Mouse (Mus musculus): ENCODE measurements around the gene Scp2. TPM values are rescaled to one million over a fixed set of nuclear protein-coding genes. Genes with fewer than 3 reads are reported as not detected.

Scp2 gene
- total and polyA plus RNA-seq, 2 experiments from 2014 or later = 142 to 239 TPM

DNA sequence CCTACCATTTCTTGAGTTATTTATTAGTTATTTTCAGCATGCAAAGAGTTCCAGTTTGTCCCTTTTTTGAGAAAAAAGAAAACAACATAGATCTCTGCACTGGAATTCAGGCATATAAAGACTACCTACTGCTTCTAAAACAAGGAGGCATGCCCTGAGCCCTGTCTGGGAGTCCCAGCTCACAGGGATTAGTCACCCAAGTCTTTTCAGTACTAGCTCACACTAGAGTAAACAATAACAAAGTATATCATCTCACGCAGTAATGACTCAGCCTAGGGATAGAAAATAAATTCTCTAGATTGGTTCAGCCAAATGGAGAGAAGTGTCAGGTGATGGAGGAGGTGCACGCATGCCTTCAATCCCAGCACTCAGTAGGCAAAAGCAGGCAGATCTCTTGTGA is 34.1 kb downstream of the Scp2 start:
- TF ChIP-seq CTCF (IDR thresholded peaks at IDR 0.05; ENCODE audit: low read depth) = no peak
- Histone ChIP-seq H3K9me3 (ENCODE audit: low read length) (no peaks in the 10 kb centered on the region), H3K4me1 (ENCODE audit: insufficient read depth, low read length) (no peaks in the 10 kb centered on the region), H3K4me3 (ENCODE audit: low read length) (no peak overlapping the region), H3K27ac (no peak overlapping the region), H3K9ac (replicated peaks; ENCODE audit: low read length) (no peak overlapping the region), H3K4me2 (ENCODE audit: low read depth, low read length) (no peak overlapping the region), H3K27me3 (ENCODE audit: insufficient read depth, low read length) (no peaks in the 10 kb centered on the region), H3K36me3 (ENCODE audit: insufficient read depth, low read length) (no peaks in the 10 kb centered on the region)
- DNase-seq (ENCODE audit: low spot score) (no peak), ATAC-seq (no peak)
- 87% methylated on average over 2 of the region's 2 CpGs for WGBS

DNA sequence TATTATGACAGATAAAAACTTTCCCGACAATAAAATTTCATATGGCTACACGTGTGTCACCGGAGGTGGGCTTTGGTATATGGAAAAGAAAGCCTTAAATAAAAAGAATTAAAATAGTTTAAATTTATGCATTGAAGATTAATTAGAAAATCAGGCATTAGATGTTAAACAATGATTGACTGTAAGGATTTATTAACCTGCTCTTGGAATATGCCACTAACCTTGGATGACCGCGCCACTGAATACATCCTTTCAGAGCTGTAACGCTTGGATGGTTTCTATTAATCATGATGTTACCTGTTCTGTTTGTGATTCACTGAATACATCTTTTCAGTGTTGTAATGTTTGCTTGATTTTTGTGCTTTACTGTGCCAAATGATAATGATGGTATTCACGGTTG is 35.1 kb downstream of the Scp2 start:
- Histone ChIP-seq H3K9me3 (ENCODE audit: low read length) (no peaks in the 10 kb centered on the region), H3K4me3 (ENCODE audit: low read length) (no peak overlapping the region), H3K4me1 (ENCODE audit: insufficient read depth, low read length) (no peaks in the 10 kb centered on the region), H3K9ac (replicated peaks; ENCODE audit: low read length) (no peak overlapping the region), H3K36me3 (ENCODE audit: insufficient read depth, low read length) (no peaks in the 10 kb centered on the region), H3K27me3 (ENCODE audit: insufficient read depth, low read length) (no peaks in the 10 kb centered on the region), H3K4me2 (ENCODE audit: low read depth, low read length) (no peak overlapping the region), H3K27ac (no peak overlapping the region)
- no peak for TF ChIP-seq CTCF (IDR thresholded peaks at IDR 0.05; ENCODE audit: low read depth)
- 95% methylated on average over 7 of the region's 7 CpGs for WGBS
- ATAC-seq = no peak
- DNase-seq (ENCODE audit: low spot score) = no peak

- Histone ChIP-seq H3K4me1 (ENCODE audit: insufficient read depth, low read length) (no peaks in the 10 kb centered on the region), H3K9ac (replicated peaks; ENCODE audit: low read length) (no peak within 1 kb of the TSS), H3K4me3 (ENCODE audit: low read length) (no peak within 1 kb of the TSS), H3K27ac (no peak within 1 kb of the TSS), H3K4me2 (ENCODE audit: low read depth, low read length) (no peak within 1 kb of the TSS), H3K9me3 (ENCODE audit: low read length) (no peaks in the 10 kb centered on the region), H3K36me3 (ENCODE audit: insufficient read depth, low read length) (no peaks in the 10 kb centered on the region), H3K27me3 (ENCODE audit: insufficient read depth, low read length) (no peaks in the 10 kb centered on the region)
- no peak for DNase-seq (ENCODE audit: low spot score)
- TF ChIP-seq CTCF (IDR thresholded peaks at IDR 0.05; ENCODE audit: low read depth) = no peak
- WGBS = 93% methylated on average over 4 of the region's 4 CpGs
- ATAC-seq = no peak
Measured at GRCm38 (mm10) chr4:108096345-108096744, 48.5 kb downstream of the Scp2 start, which contains the start of gene Podn. Gene Podn, minus strand, starts transcription at chr4:108096445.

GRCm38 (mm10) chr4:108092741-108093397 is 51.9 kb downstream of the Scp2 start:
- no peaks in the 10 kb centered on the region for H3K9me3 ChIP-seq (ENCODE audit: low read length)
- ATAC-seq (no peak), DNase-seq (ENCODE audit: low spot score) (no peak)
- H3K4me3 ChIP-seq (ENCODE audit: low read length) = no peak overlapping the region
- WGBS = 74% methylated on average over 6 of the region's 6 CpGs
- H3K4me1 ChIP-seq (ENCODE audit: insufficient read depth, low read length) = no peaks in the 10 kb centered on the region
- no peak for TF ChIP-seq CTCF (IDR thresholded peaks at IDR 0.05; ENCODE audit: low read depth)
- no peaks in the 10 kb centered on the region for H3K27me3 ChIP-seq (ENCODE audit: insufficient read depth, low read length)
- no peak overlapping the region for H3K9ac ChIP-seq (replicated peaks; ENCODE audit: low read length)
- H3K4me2 ChIP-seq (ENCODE audit: low read depth, low read length) = no peak overlapping the region
- H3K36me3 ChIP-seq (ENCODE audit: insufficient read depth, low read length) = no peaks in the 10 kb centered on the region
- H3K27ac ChIP-seq = no peak overlapping the region

GRCm38 (mm10) chr4:108083993-108084392 is 60.8 kb downstream of the Scp2 start:
- Histone ChIP-seq H3K4me2 (ENCODE audit: low read depth, low read length) (no peak overlapping the region), H3K4me3 (ENCODE audit: low read length) (no peak overlapping the region), H3K27me3 (ENCODE audit: insufficient read depth, low read length) (no peaks in the 10 kb centered on the region), H3K36me3 (ENCODE audit: insufficient read depth, low read length) (no peaks in the 10 kb centered on the region), H3K9ac (replicated peaks; ENCODE audit: low read length) (no peak overlapping the region), H3K9me3 (ENCODE audit: low read length) (no peaks in the 10 kb centered on the region), H3K27ac (no peak overlapping the region), H3K4me1 (ENCODE audit: insufficient read depth, low read length) (no peaks in the 10 kb centered on the region)
- 94% methylated on average over 2 of the region's 2 CpGs for WGBS
- TF ChIP-seq CTCF (IDR thresholded peaks at IDR 0.05; ENCODE audit: low read depth) = no peak
- DNase-seq (ENCODE audit: low spot score) (no peak), ATAC-seq (no peak)

GRCm38 (mm10) chr4:108083032-108083735 is 61.6 kb downstream of the Scp2 start:
- DNase-seq (ENCODE audit: low spot score) (no peak), ATAC-seq (no peak)
- no peak overlapping the region for H3K9ac ChIP-seq (replicated peaks; ENCODE audit: low read length)
- no peak overlapping the region for H3K27ac ChIP-seq
- 76% methylated on average over 6 of the region's 6 CpGs for WGBS
- H3K36me3 ChIP-seq (ENCODE audit: insufficient read depth, low read length) = no peaks in the 10 kb centered on the region
- no peaks in the 10 kb centered on the region for H3K4me1 ChIP-seq (ENCODE audit: insufficient read depth, low read length)
- H3K27me3 ChIP-seq (ENCODE audit: insufficient read depth, low read length) = no peaks in the 10 kb centered on the region
- H3K4me2 ChIP-seq (ENCODE audit: low read depth, low read length) = no peak overlapping the region
- H3K4me3 ChIP-seq (ENCODE audit: low read length) = no peak overlapping the region
- no peak for TF ChIP-seq CTCF (IDR thresholded peaks at IDR 0.05; ENCODE audit: low read depth)
- no peaks in the 10 kb centered on the region for H3K9me3 ChIP-seq (ENCODE audit: low read length)

DNA sequence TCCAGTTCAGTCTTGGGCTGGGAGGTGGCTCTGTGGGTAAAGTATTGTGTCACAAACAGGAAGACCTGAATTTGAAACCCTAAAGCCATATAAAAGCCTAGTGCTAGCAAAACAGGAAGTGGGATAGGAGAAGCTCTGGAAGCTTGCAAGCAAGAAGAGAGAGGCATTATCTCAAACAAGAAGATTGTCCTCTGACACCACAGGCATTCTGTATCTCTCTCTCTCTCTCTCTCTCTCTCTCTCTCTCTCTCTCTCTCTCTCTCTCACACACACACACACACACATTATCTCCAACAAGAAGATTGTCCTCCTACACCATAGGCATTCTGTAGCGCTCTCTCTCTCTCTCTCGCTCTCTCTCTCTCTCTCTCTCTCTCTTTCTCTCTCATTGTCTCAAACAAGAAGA is 62.4 kb downstream of the Scp2 start:
- TF ChIP-seq CTCF (IDR thresholded peaks at IDR 0.05; ENCODE audit: low read depth) = no peak
- ATAC-seq (no peak), DNase-seq (ENCODE audit: low spot score) (no peak)
- H3K4me1 ChIP-seq (ENCODE audit: insufficient read depth, low read length) = no peaks in the 10 kb centered on the region
- no peak overlapping the region for H3K4me3 ChIP-seq (ENCODE audit: low read length)
- no peaks in the 10 kb centered on the region for H3K27me3 ChIP-seq (ENCODE audit: insufficient read depth, low read length)
- 91% methylated on average over 2 of the region's 2 CpGs for WGBS
- H3K9me3 ChIP-seq (ENCODE audit: low read length) = no peaks in the 10 kb centered on the region
- H3K27ac ChIP-seq = no peak overlapping the region
- H3K9ac ChIP-seq (replicated peaks; ENCODE audit: low read length) = no peak overlapping the region
- no peak overlapping the region for H3K4me2 ChIP-seq (ENCODE audit: low read depth, low read length)
- H3K36me3 ChIP-seq (ENCODE audit: insufficient read depth, low read length) = no peaks in the 10 kb centered on the region
